Mouse (Mus musculus) liver, embryonic 14.5 days (tissue): ENCODE measurements at regions not wholly inside any gene's neighbourhood (a gene's known extent, or its start where the extent isn't known, plus 50 kb on each side); places are given as distances from the start of the nearest gene placed in this dataset.
A peak's percentile ranks its signal among the peaks of the same experiment; 100 is the strongest.

ENCODE experiments used
- ATAC-seq: fragments of 200-750 bp; cut with Nextera tagmentation; 2 replicates; pipeline ENCODE4 v1.8.0; 2017; ENCODE audit warnings: moderate number of reproducible peaks, mild to moderate bottlenecking, moderate library complexity; ENCODE audit not compliant: insufficient read depth
- DNase-seq, 3 experiments: peaks; one replicate each; pipeline ENCODE4 v3.0.0-alpha.2; 2012 to 2013; ENCODE audit warnings: low read depth in 3 of 3, low spot score in 3 of 3
- H3K27ac ChIP-seq: fragments of 300-500 bp; sonication (generic); 2 replicates; pipeline ENCODE4 v1.5.1; 2014; ENCODE audit warnings: moderate library complexity, mild to moderate bottlenecking, control low read depth, inconsistent platforms
- H3K27me3 ChIP-seq: fragments of 300-500 bp; sonication (generic); 2 replicates; pipeline ENCODE4 v1.6.1; 2014; ENCODE audit warnings: mild to moderate bottlenecking, low read length, moderate library complexity; ENCODE audit not compliant: control insufficient read depth, insufficient read depth
- H3K36me3 ChIP-seq: fragments of 300-500 bp; sonication (generic); replicated peaks from 2 replicates; pipeline ENCODE4 v1.6.1; 2014; ENCODE audit warnings: low read depth; ENCODE audit not compliant: control insufficient read depth, insufficient read depth
- H3K4me1 ChIP-seq, 2 experiments: fragments of 200-500 bp in 1 of 2; fragments of 300-500 bp in 1 of 2; sonication (generic) in 1 of 2; replicated peaks; 2 replicates each; pipeline ENCODE4 v1.6.1; 2012 to 2014; ENCODE audit warnings: antibody characterized with exemption in 1 of 2, inconsistent platforms in 1 of 2, low read length in 1 of 2; ENCODE audit not compliant: control insufficient read depth in 2 of 2, insufficient read depth in 2 of 2
- H3K4me2 ChIP-seq: fragments of 300-500 bp; sonication (generic); 2 replicates; pipeline ENCODE4 v1.6.1; 2014; ENCODE audit warnings: low read depth, mild to moderate bottlenecking, control low read depth, moderate library complexity
- H3K4me3 ChIP-seq, 2 experiments: fragments of 200-500 bp in 1 of 2; fragments of 300-500 bp in 1 of 2; sonication (generic) in 1 of 2; 2 replicates each; pipeline ENCODE4 v1.5.1; 2012 to 2014; ENCODE audit warnings: low read depth in 2 of 2, low read length in 2 of 2, mild to moderate bottlenecking in 2 of 2, control low read depth in 1 of 2, inconsistent platforms in 1 of 2, moderate library complexity in 1 of 2; ENCODE audit not compliant: insufficient read depth in 1 of 2
- H3K9ac ChIP-seq: fragments of 300-500 bp; sonication (generic); replicated peaks from 2 replicates; pipeline ENCODE4 v1.6.1; 2014; ENCODE audit warnings: mild to moderate bottlenecking, control low read depth, moderate library complexity
- H3K9me3 ChIP-seq: fragments of 300-500 bp; sonication (generic); 2 replicates; pipeline ENCODE4 v1.6.1; 2016; ENCODE audit warnings: low read length, mixed read lengths; ENCODE audit not compliant: control insufficient read depth
- CTCF ChIP-seq: IDR thresholded peaks from 2 replicates; pipeline ENCODE4 v1.5.1; 2016; ENCODE audit warnings: antibody characterized with exemption, low read depth, control low read depth
- EP300 ChIP-seq: IDR thresholded peaks from 2 replicates; pipeline ENCODE4 v1.6.1; 2016; ENCODE audit warnings: antibody characterized with exemption, low read depth
- WGBS: fragments of 180-500 bp; shearing (Covaris S2); extraction: QIAGEN DNeasy Blood & Tissue Kit; methylation state at CpG from one replicate; pipeline ENCODE4 v1.1.7; 2014; ENCODE audit not compliant: insufficient replicate concordance; 5-methylcytosine and 5-hydroxymethylcytosine counted together

DNA sequence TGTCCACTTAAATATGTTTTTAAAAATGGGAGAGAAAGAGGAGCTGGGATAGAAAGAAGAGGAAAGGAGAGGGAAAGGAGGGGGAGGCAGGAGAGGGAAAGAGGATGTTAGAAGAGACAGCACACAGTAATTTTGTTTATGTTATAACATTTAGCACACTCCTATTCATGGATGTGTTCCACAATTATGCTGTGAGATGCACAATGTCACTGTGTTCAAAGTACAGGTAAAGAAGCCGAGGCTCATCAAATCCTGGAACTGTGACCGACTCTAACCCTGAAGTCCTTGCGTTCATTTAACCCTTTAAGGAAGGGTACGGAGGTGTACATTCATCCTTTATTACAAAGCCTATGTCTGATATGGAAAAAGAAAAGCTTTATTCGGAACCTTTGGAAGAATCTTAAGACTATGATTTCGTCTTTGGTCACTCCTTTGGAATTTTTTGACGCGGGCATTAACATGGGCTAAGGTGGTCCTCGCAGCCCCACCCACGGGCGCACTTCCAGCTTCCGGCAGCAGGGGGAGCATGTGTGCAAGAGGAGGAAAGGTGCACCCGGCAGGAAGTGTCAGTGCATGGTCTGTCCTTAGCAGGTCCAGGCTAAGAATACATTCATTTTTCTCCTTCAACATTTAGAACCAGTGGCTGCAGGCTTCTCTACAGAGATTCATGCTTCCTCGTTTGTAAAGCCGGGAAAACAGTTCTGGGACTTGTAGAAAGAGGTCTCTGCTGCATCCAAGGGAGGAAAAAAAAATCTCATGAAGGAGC, 297.2 kb upstream of the Klf3 start:
- TF ChIP-seq CTCF (peak; percentile 99), EP300 (no peak)

DNA sequence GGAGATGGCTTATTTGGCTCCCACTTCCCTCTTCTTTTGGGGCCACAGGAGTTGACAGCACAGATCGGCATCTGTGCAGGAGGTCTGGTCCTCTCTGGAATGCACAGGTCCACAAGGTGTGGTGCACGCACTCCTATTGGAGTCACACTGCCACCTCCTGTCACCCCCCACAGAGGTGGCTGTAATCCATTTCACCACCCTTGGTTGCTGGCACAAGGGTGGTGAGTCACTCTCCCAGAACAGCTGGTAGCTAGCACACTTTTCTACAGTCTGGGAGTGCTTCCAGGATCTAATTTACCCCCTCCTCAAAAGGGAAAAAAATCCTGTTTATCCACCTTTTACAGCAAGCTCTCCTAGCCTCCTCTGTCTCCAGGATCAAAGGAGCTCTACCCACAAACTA, 294.6 kb upstream of the Klf3 start:
- Histone ChIP-seq H3K9me3 (no peaks in the 10 kb centered on the region), H3K4me2 (no peak overlapping the region), H3K4me1 (peaks cover 22 to 35% of the 10 kb centered on the region in 2 experiments), H3K27ac (no peak overlapping the region), H3K9ac (no peak overlapping the region), H3K4me3 (no peak overlapping the region), H3K27me3 (no peaks in the 10 kb centered on the region), H3K36me3 (no peaks in the 10 kb centered on the region)
- DNase-seq (no peak), ATAC-seq (no peak)
- 71% methylated on average over 2 of the region's 2 CpGs for WGBS
- TF ChIP-seq CTCF (no peak), EP300 (no peak)

More for the DNA sequence above, 297.2 kb upstream of the Klf3 start:
- peak overlapping the region; percentile 39 to 56 for H3K4me3 ChIP-seq
- ATAC-seq (peak; percentile 53; the same call in 1 of the 2 replicates), DNase-seq (peak; percentile 55 to 65 (median 55))
- H3K9ac ChIP-seq = peak overlapping the region; percentile 71
- no peaks in the 10 kb centered on the region for H3K27me3 ChIP-seq
- WGBS = 2% methylated on average over 15 of the region's 15 CpGs
- peaks cover 25 to 48% of the 10 kb centered on the region in 2 experiments for H3K4me1 ChIP-seq
- no peaks in the 10 kb centered on the region for H3K36me3 ChIP-seq
- H3K27ac ChIP-seq = peak overlapping the region; percentile 89
- peak overlapping the region; percentile 82 for H3K4me2 ChIP-seq
- H3K9me3 ChIP-seq = no peaks in the 10 kb centered on the region

DNA sequence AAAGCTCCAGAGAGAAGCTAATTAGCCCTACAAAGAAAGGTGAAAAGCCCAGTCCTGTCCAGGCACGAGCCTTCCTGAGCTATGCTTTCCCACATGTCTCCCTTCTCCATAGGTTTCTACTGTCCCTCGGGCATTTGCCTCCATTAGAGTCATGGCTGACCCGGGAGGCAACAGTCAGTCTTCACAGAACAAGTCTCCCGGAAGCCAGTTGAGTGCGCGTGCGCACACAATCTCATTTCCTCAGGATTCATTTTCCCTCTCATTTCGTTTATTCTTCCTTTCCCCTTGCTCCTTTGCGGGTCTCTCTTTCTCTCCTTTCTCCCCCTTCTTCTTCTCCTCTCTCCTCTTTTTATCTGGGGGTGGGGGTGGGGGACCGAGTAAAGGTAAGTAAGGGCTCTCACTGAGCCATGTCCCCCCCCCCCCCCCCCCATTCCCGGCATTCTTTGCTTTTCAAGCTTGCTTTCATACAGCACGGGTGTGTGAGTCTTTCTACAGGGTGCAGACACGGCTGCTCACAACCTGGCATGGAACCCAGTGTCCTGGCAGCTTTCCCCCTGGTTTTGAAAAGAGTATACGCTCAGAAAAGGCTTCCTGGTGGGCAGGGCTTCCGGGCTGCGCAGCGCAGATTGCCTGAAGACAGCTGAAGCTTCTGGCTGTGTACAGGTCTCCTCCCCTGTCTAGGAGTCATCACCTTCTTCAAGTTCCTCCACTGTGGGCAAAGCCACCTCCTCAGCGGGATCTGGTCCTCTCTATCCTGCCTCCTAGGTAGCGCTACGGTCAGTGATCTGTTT, 289.8 kb upstream of the Klf3 start:
- Histone ChIP-seq H3K27ac (no peak overlapping the region), H3K4me2 (no peak overlapping the region), H3K36me3 (no peaks in the 10 kb centered on the region), H3K9me3 (no peaks in the 10 kb centered on the region), H3K4me1 (peaks cover 7 to 10% of the 10 kb centered on the region in 2 experiments), H3K9ac (no peak overlapping the region), H3K27me3 (no peaks in the 10 kb centered on the region), H3K4me3 (no peak overlapping the region)
- ATAC-seq = no peak
- 72% methylated on average over 20 of the region's 20 CpGs for WGBS
- no peak for DNase-seq
- TF ChIP-seq EP300 (no peak), CTCF (no peak)

DNA sequence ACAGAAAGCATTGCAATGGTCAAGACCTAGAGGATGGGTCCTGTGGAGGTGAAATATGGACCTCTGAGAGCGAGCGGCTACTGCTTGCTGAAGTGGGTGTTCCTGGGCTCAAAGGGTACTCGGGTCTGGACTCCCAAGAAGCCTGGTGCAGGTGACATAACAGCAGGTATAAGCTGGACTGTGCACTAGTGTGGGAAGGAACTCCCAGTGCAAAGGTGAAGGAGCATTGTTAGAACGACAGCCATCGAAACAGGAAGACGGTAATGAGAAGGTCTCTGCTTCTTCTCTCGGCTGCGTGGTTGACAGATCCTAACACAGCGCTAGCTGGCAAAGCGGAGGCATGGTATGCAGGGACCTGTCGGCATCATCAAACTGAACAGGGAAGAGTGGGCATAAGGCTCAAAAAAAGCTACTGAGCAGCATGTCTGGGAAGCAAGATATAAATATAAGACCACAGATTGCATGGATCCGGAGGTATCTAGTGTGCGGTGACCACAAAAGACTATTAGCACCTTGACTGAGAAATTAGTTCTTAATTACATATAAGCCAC, 287.0 kb upstream of the Klf3 start:
- Histone ChIP-seq H3K9ac (no peak overlapping the region), H3K27me3 (no peaks in the 10 kb centered on the region), H3K4me3 (no peak overlapping the region), H3K27ac (no peak overlapping the region), H3K36me3 (no peaks in the 10 kb centered on the region), H3K9me3 (no peaks in the 10 kb centered on the region), H3K4me2 (no peak overlapping the region), H3K4me1 (no peaks in the 10 kb centered on the region)
- 74% methylated on average over 13 of the region's 13 CpGs for WGBS
- DNase-seq = no peak
- TF ChIP-seq CTCF (no peak), EP300 (no peak)
- ATAC-seq = no peak

DNA sequence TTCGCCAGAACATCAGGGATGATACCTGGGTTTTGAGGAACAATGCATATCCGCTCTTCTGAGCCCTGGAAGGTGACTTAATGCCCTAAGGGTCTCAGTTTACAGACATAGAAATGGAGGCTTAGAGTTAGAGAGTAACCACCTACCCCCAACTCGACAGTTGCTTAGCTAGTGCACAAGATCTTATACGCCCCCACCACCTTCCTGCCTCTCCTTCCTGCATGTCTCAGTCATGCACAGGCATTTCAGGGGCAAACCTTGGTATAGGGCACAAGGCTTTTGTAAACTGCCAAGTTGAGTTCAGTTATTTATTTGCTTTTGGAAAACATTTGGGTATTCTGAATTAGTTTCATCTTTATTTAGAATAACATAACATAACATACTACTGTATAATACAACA, 285.9 kb upstream of the Klf3 start:
- Histone ChIP-seq H3K36me3 (no peaks in the 10 kb centered on the region), H3K4me1 (no peaks in the 10 kb centered on the region), H3K27me3 (no peaks in the 10 kb centered on the region), H3K9ac (no peak overlapping the region), H3K4me2 (no peak overlapping the region), H3K9me3 (no peaks in the 10 kb centered on the region), H3K4me3 (no peak overlapping the region), H3K27ac (no peak overlapping the region)
- ATAC-seq (no peak), DNase-seq (no peak)
- 67% methylated on average over 4 of the region's 4 CpGs for WGBS
- no peak for TF ChIP-seq EP300
- TF ChIP-seq CTCF = no peak
